In the genomic region with DNA sequence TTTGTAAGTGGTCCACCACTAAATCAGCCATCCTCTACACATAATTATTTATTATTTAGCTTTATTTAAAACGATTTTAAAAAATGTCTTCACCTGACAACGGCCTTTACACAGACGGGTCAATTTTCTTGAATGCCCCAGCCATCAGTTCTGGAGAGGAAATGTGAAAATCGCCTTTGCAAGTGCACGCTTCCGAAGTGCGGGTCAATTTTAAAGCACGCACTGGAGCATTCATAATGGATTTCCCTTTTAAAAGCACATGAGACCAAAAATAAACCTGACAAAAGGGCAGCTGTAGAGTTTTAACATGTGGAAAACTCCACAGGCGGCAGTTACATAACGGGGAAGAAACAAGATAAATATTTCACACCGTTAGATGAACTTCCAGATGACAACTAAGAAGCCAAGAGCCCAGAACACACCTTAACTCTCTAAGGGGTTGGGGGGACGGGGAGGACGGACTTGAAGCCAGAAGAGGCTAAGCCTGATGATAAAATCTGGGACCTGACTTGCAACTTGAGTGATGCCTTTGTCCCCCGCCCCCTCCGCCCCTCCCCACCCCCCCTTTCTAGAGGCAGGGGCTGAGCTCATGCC, we compare ENCODE assay signal across 8 mouse cellular contexts. TPM values are rescaled to one million over a fixed set of nuclear protein-coding genes. Genes with fewer than 3 reads are reported as not detected.
DNase-seq lines count a peak whose midpoint lies in the region; TF ChIP-seq lines count a peak whose summit lies in the region.

No protein-coding gene starts in this region.

- H3K9me3 ChIP-seq in hindbrain, embryonic 10.5 days, result no peaks in the 10 kb centered on the region

- H3K27me3 ChIP-seq in hindbrain, embryonic 10.5 days (ENCODE audit: insufficient read depth, poor library complexity, severe bottlenecking), result no peaks in the 10 kb centered on the region

- H3K27ac ChIP-seq in cortical plate, adult 2 months (ENCODE audit: insufficient read depth, low read length), result no peak overlapping the region
- H3K27ac ChIP-seq in hindbrain, embryonic 10.5 days, result peak overlapping the region; percentile 97

- H3K4me3 ChIP-seq in cortical plate, adult 2 months (ENCODE audit: insufficient read depth, low read length), result peak overlapping the region; percentile 72
- H3K4me3 ChIP-seq in hindbrain, embryonic 10.5 days, result peak overlapping the region; percentile 81

- TF ChIP-seq CTCF in cortical plate, adult 2 months (IDR thresholded peaks at IDR 0.05; ENCODE audit: extremely low read depth, insufficient read depth, low read length), result no peak

- TF ChIP-seq POLR2A in cortical plate, adult 2 months (IDR thresholded peaks at IDR 0.05; ENCODE audit: extremely low read depth, insufficient read depth, low read length), result no peak

- WGBS in hindbrain, embryonic 10.5 days, result 3% methylated on average over 15 of the region's 15 CpGs

- intact Hi-C loops in left cerebral cortex, postnatal 4 days (cut with DNase I), result no loop called here
- intact Hi-C loops in left cerebral cortex, postnatal 36 days (cut with DNase I), result no loop called here

- DNase-seq in adrenal gland, adult 2 months, result peak; percentile 5
- no peak for DNase-seq in adrenal gland, postnatal 4 days (ENCODE audit: low spot score in 2 of 2)
- DNase-seq in hindbrain, embryonic 10.5 days (ENCODE audit: low spot score), result peak; percentile 68
- DNase-seq in mesoderm, embryonic 11.5 days (ENCODE audit: low read depth, low spot score), result peak; percentile 48
- no peak for DNase-seq in left cerebral cortex, postnatal 4 days
- no peak for DNase-seq in ovary, postnatal 10 days (ENCODE audit: low spot score)
- no peak for DNase-seq in left cerebral cortex, postnatal 36 days (ENCODE audit: low spot score in 2 of 2)

- peaks cover 2% of the 10 kb centered on the region; the same call in 1 of the 2 replicates for H3K4me1 ChIP-seq in cortical plate, adult 2 months (ENCODE audit: control insufficient read depth, insufficient read depth, low read length)
- peaks cover 27% of the 10 kb centered on the region for H3K4me1 ChIP-seq in hindbrain, embryonic 10.5 days (replicated peaks)

- H3K36me3 ChIP-seq in hindbrain, embryonic 10.5 days, result peaks cover 12% of the 10 kb centered on the region

RNA-seq across cellular contexts. Expression of a gene that starts 0.6 kb away (rescaled TPM):
- 10 to 100 TPM; 11.5 to 15.0 TPM for total RNA-seq in adrenal gland, adult 2 months (2021)
- polyA plus RNA-seq in adrenal gland, adult 2 months (2012; rRNA removed), result 4.5 and 4.8 TPM in 2 replicates
- 10 to 100 TPM in 1 of 2 experiments, 1 to 10 TPM in 1; 9.6 to 11.8 TPM for total RNA-seq in adrenal gland, postnatal 4 days (2021)
- 32.9 and 39.3 TPM in 2 replicates for polyA plus RNA-seq in cortical plate, adult 2 months (2012; rRNA removed)
- 46.5 and 52.6 TPM in 2 replicates for polyA plus RNA-seq in hindbrain, embryonic 10.5 days (2016; fragmentation: Nextera tagmentation; extraction: Ambion mirVana)
- total RNA-seq in left cerebral cortex, postnatal 4 days (2021), result 10 to 100 TPM; 15.3 to 16.1 TPM
- 10 to 100 TPM; 25.3 TPM for total RNA-seq in left cerebral cortex, postnatal 36 days (2021)

RNA-seq across cellular contexts. Expression of a gene that starts 37.8 kb away (rescaled TPM):
- total RNA-seq in adrenal gland, adult 2 months (2021), result 10 to 100 TPM; 44.0 to 48.8 TPM
- 9.9 and 16.9 TPM in 2 replicates for polyA plus RNA-seq in adrenal gland, adult 2 months (2012; rRNA removed)
- total RNA-seq in adrenal gland, postnatal 4 days (2021), result 10 to 100 TPM; 44.5 to 47.2 TPM
- polyA plus RNA-seq in cortical plate, adult 2 months (2012; rRNA removed), result 19.7 and 20.6 TPM in 2 replicates
- polyA plus RNA-seq in hindbrain, embryonic 10.5 days (2016; fragmentation: Nextera tagmentation; extraction: Ambion mirVana), result 50.3 and 54.4 TPM in 2 replicates
- total RNA-seq in left cerebral cortex, postnatal 4 days (2021), result 10 to 100 TPM; 18.4 to 20.1 TPM
- 10 to 100 TPM; 17.9 to 22.3 TPM for total RNA-seq in left cerebral cortex, postnatal 36 days (2021)

Comparison
In these comparisons a context has a peak if more than half of its experiments do, and no peak if none do; other contexts are left out.
1. DNase-seq: peak in adrenal gland, adult 2 months (single experiment), hindbrain, embryonic 10.5 days (single experiment) and mesoderm, embryonic 11.5 days (single experiment); none in adrenal gland, postnatal 4 days (0 of 2), left cerebral cortex, postnatal 4 days (single experiment), ovary, postnatal 10 days (single experiment) and left cerebral cortex, postnatal 36 days (0 of 2).